Mouse (Mus musculus) cerebellum, adult 11 months (tissue): ENCODE measurements at regions not wholly inside any gene's neighbourhood (a gene's known extent, or its start where the extent isn't known, plus 50 kb on each side); places are given as distances from the start of the nearest gene placed in this dataset.
A peak's percentile ranks its signal among the peaks of the same experiment; 100 is the strongest.

Experiments used
- DNase-seq: peaks from one replicate; pipeline ENCODE4 v3.0.0; 2022

DNA sequence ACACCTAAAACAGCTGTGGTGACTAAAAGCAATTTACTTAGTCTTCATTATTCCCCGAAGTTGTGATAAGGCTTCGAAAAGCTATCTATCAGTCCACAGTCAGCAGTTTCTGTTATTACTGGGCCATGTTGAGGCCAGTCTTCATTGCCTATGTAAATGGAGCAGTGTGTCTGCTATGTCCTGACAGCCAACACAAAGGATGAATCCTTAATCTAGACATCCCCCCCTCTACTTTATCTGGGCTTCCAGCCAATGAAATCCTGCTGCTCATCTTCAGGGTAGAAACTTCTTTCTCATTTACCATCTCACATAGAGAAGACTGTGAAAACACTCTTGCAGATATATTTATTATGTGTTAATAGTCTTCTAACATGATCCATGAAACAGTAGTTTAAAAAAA lies 1817.9 kb upstream of the Tmeff2 start:
- DNase-seq = no peak

GRCm38 (mm10) chr1:49099573-49099972 lies 1800.9 kb upstream of the Tmeff2 start:
- DNase-seq = peak; percentile 22

DNA sequence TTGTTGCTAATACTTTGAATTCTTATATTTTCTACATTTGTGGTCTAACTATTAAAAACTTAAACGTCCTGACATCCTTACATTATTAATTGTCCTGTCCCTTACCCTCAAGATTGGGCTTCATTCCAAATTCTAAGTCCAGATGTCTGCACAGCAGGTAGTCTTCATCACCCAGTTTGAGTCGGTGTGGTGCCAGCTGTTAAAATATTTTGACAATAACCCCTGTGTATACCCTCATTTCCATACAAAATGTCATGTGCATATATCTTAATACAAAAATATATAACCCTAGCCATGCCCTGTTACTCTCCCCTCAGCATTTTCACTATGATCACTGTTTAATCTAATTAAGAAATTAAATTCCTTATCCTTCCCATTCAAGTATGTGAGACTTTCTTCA lies 1791.4 kb upstream of the Tmeff2 start:
- DNase-seq = peak; percentile 3

DNA sequence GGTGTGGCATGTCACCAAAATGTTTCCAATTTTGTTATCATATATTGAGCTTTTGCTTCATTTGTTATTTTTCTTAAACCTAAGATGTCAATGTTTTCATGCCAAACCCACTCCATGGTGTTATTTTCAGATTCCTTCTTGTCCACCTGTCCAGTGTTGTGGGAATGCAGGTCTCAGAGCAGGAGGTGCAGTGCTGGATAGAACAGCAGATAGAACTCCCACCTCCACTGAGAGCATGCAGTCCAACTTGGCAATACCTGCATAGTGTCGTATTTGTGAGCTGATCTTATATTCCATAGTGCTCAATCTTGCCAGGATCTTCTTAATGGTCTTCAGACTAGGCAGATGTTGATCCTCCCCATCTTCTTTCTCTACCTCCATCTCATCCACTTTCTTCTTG lies 1790.9 kb upstream of the Tmeff2 start:
- peak; percentile 2 for DNase-seq
